Mouse (Mus musculus): ENCODE measurements around the gene Klhl36. TPM values are rescaled to one million over a fixed set of nuclear protein-coding genes. Genes with fewer than 3 reads are reported as not detected.

Klhl36 gene
- polyA plus RNA-seq, 1 experiment from 2014 or later = 5.1 TPM

DNA sequence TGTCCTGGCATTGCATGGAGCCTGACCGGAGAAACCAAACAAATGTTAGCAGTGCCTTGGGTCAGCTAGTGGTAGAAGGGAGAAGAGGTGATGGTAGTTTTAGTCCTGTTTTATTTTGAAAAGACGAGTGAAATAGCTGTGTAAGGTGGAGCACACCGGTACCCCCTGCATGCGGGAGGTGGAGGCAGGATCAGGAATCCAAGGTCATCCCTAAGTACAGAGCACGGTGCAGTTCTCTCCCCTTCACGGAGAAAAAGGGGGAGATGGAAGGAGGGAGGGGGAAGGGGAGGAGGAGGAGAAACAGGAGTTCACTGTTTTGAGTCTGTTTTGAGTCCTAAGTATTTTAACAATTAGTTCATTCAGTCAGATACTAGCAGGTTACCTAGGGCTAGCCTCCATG is 50.6 kb downstream of the Klhl36 start:
- H3K9me3 ChIP-seq (replicated peaks) = no peaks in the 10 kb centered on the region
- 47% methylated on average over 6 of the region's 6 CpGs for WGBS (ENCODE audit: insufficient replicate concordance)
- no peaks in the 10 kb centered on the region for H3K36me3 ChIP-seq
- no peak for ATAC-seq (ENCODE audit: low read depth)
- peak overlapping the region; percentile 99 for H3K27ac ChIP-seq
- H3K9ac ChIP-seq = peak overlapping the region; percentile 99
- no peaks in the 10 kb centered on the region for H3K27me3 ChIP-seq
- H3K4me1 ChIP-seq (replicated peaks) = peaks cover 84% of the 10 kb centered on the region
- H3K4me3 ChIP-seq (replicated peaks) = peak overlapping the region; percentile 92
- peak overlapping the region; percentile 92 for H3K4me2 ChIP-seq
- no peak for DNase-seq

DNA sequence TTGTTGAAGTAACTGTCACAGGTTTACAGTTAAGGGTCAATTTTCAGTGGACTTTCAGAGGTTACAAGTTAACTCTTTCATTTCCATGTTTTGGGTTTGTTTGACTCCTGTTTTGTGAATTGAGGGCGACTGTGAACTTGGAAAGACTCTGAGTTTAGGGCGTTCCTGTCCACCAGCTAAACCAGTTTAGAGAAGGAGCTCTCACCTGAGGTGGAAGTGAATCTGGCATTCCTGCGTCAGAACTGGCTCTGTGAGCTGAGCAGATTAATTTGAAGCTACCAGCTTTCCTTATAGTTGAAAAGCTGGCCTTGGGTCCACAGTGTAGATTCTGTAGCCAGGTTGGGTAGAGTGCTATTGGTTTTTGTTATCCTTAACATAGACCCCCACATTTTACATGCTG is 51.1 kb downstream of the Klhl36 start:
- ATAC-seq (ENCODE audit: low read depth) (no peak), DNase-seq (no peak)
- H3K9me3 ChIP-seq (replicated peaks) = no peaks in the 10 kb centered on the region
- peak overlapping the region; percentile 92 for H3K4me2 ChIP-seq
- H3K27ac ChIP-seq = peak overlapping the region; percentile 99
- peak overlapping the region; percentile 99 for H3K9ac ChIP-seq
- 59% methylated on average over 3 of the region's 3 CpGs for WGBS (ENCODE audit: insufficient replicate concordance)
- H3K4me3 ChIP-seq (replicated peaks) = peak overlapping the region; percentile 92
- H3K36me3 ChIP-seq = no peaks in the 10 kb centered on the region
- H3K27me3 ChIP-seq = no peaks in the 10 kb centered on the region
- H3K4me1 ChIP-seq (replicated peaks) = peaks cover 84% of the 10 kb centered on the region

- ATAC-seq (ENCODE audit: low read depth) (no peak), DNase-seq (no peak)
- Histone ChIP-seq H3K9ac (peak overlapping the region; percentile 99), H3K4me1 (replicated peaks) (peaks cover 83% of the 10 kb centered on the region), H3K4me3 (replicated peaks) (peak overlapping the region; percentile 92), H3K4me2 (peak overlapping the region; percentile 92), H3K27me3 (no peaks in the 10 kb centered on the region), H3K36me3 (peaks cover 7% of the 10 kb centered on the region; the same call in 1 of the 2 replicates), H3K27ac (peak overlapping the region; percentile 99), H3K9me3 (replicated peaks) (no peaks in the 10 kb centered on the region)
- WGBS (ENCODE audit: insufficient replicate concordance) = 12% methylated on average over 2 of the region's 2 CpGs
These were observed 52.1 kb downstream of the Klhl36 start for GRCm38 (mm10) chr8:119914161-119914560.

GRCm38 (mm10) chr8:119915298-119915697 is 53.2 kb downstream of the Klhl36 start:
- H3K4me1 ChIP-seq (replicated peaks) = peaks cover 85% of the 10 kb centered on the region
- H3K4me3 ChIP-seq (replicated peaks) = peak overlapping the region; percentile 57
- H3K9ac ChIP-seq = peak overlapping the region; percentile 99
- no peak for DNase-seq
- no peaks in the 10 kb centered on the region for H3K9me3 ChIP-seq (replicated peaks)
- WGBS (ENCODE audit: insufficient replicate concordance) = 67% methylated on average over 4 of the region's 4 CpGs
- no peak for ATAC-seq (ENCODE audit: low read depth)
- no peaks in the 10 kb centered on the region for H3K27me3 ChIP-seq
- peak overlapping the region; percentile 92 for H3K4me2 ChIP-seq
- H3K36me3 ChIP-seq = peaks cover 10% of the 10 kb centered on the region; the same call in 1 of the 2 replicates
- peak overlapping the region; percentile 99 for H3K27ac ChIP-seq

GRCm38 (mm10) chr8:119916237-119916892 is 54.3 kb downstream of the Klhl36 start:
- ATAC-seq (ENCODE audit: low read depth) (no peak), DNase-seq (no peak)
- H3K4me1 ChIP-seq (replicated peaks) = peaks cover 95% of the 10 kb centered on the region
- H3K27ac ChIP-seq = peak overlapping the region; percentile 99
- H3K4me3 ChIP-seq (replicated peaks) = peak overlapping the region; percentile 57
- no peaks in the 10 kb centered on the region for H3K9me3 ChIP-seq (replicated peaks)
- H3K4me2 ChIP-seq = peak overlapping the region; percentile 92
- H3K27me3 ChIP-seq = no peaks in the 10 kb centered on the region
- H3K36me3 ChIP-seq = peaks cover 10% of the 10 kb centered on the region; the same call in 1 of the 2 replicates
- peak overlapping the region; percentile 75 for H3K9ac ChIP-seq
- 62% methylated on average over 16 of the region's 16 CpGs for WGBS (ENCODE audit: insufficient replicate concordance)

DNA sequence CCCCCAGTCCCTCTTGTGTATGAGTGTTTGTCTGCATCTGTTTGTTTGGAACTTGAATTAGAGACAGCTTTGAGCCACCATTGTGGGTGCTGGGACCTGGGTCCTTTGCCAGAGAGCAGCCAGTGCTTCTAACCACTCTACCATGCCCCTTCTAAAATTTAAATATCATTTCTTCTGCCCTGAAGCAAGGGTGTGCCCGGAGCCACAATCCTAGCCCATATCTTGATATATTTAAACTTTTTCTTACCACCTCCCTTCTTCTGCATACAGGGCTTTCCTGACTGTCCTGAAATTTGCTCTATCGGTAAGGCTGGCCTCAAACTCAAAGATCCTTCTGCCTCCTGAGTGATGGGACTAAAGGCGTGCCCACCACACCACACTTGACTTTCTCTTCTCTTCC is 55.3 kb downstream of the Klhl36 start:
- H3K9ac ChIP-seq = peak overlapping the region; percentile 75
- H3K27me3 ChIP-seq = no peaks in the 10 kb centered on the region
- H3K9me3 ChIP-seq (replicated peaks) = no peaks in the 10 kb centered on the region
- H3K4me1 ChIP-seq (replicated peaks) = peaks cover 99% of the 10 kb centered on the region
- H3K27ac ChIP-seq = peak overlapping the region; percentile 99
- peaks cover 10% of the 10 kb centered on the region; the same call in 1 of the 2 replicates for H3K36me3 ChIP-seq
- WGBS (ENCODE audit: insufficient replicate concordance) = 39% methylated on average over 3 of the region's 3 CpGs
- ATAC-seq (ENCODE audit: low read depth) = peak; percentile 14
- H3K4me3 ChIP-seq (replicated peaks) = peak overlapping the region; percentile 57
- DNase-seq = no peak
- peak overlapping the region; percentile 92 for H3K4me2 ChIP-seq

DNA sequence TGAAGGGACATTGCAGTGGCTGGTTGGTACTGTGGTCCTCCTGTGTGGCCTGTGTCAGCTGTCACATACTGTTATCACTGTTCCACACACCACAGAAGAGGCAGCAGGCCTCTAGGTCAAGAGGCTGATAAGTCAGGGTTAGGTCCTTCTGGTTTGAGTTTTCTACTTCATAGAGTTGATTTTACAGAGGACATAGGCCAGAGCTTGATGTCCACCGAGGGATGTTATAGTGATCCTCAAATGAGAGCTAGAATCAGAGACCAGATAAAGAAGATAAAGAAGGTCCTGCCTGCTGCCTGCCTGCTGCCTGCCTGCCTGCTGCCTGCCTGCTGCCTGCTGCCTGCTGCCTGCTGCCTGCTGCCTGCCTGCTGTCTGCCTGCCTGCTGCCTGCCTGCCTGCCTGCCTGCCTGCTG is 56.1 kb downstream of the Klhl36 start:
- Histone ChIP-seq H3K4me2 (peak overlapping the region; percentile 92), H3K36me3 (peaks cover 10% of the 10 kb centered on the region; the same call in 1 of the 2 replicates), H3K27me3 (no peaks in the 10 kb centered on the region), H3K4me3 (replicated peaks) (peak overlapping the region; percentile 57), H3K4me1 (replicated peaks) (peaks cover 96% of the 10 kb centered on the region), H3K9ac (peak overlapping the region; percentile 75), H3K9me3 (replicated peaks) (no peaks in the 10 kb centered on the region), H3K27ac (peak overlapping the region; percentile 99)
- ATAC-seq (ENCODE audit: low read depth) (peak; percentile 98), DNase-seq (peak; percentile 76)
- WGBS (ENCODE audit: insufficient replicate concordance) = 13% methylated on average over 1 of the region's 1 CpGs

- H3K36me3 ChIP-seq = peaks cover 16% of the 10 kb centered on the region
- H3K9me3 ChIP-seq (replicated peaks) = no peaks in the 10 kb centered on the region
- no peak overlapping the region for H3K4me2 ChIP-seq
- ATAC-seq (ENCODE audit: low read depth) = no peak
- no peak overlapping the region for H3K4me3 ChIP-seq (replicated peaks)
- H3K9ac ChIP-seq = no peak overlapping the region
- H3K4me1 ChIP-seq (replicated peaks) = peaks cover 93% of the 10 kb centered on the region
- H3K27ac ChIP-seq = peak overlapping the region; percentile 7; the same call in 1 of the 2 replicates
- WGBS (ENCODE audit: insufficient replicate concordance) = 87% methylated on average over 5 of the region's 5 CpGs
- H3K27me3 ChIP-seq = no peaks in the 10 kb centered on the region
- DNase-seq = no peak
These were observed 61.2 kb downstream of the Klhl36 start for GRCm38 (mm10) chr8:119923259-119923658.

DNA sequence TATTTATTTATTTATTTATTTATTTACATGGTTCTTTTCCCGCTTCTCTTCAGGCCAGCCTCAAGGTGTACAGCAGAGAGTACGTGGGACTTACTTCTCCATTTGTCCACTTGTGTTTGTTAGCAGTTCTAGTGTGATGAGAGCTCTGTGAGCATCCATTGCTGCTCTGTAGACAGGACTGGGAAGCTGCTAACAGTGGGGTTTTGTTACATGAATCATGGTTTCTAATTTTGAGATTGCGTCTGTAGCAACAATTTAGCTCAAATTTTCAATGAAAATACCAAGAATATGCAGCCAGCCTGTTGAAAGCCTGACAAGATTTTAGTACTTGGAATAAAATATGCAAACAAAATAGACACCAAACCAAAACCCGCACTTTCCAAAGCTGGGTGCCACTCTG is 63.4 kb downstream of the Klhl36 start:
- Histone ChIP-seq H3K9ac (no peak overlapping the region), H3K4me1 (replicated peaks) (peaks cover 91% of the 10 kb centered on the region), H3K36me3 (peaks cover 14% of the 10 kb centered on the region), H3K4me3 (replicated peaks) (no peak overlapping the region), H3K9me3 (replicated peaks) (no peaks in the 10 kb centered on the region), H3K4me2 (no peak overlapping the region), H3K27ac (peak overlapping the region; percentile 54; the same call in 1 of the 2 replicates), H3K27me3 (no peaks in the 10 kb centered on the region)
- DNase-seq (no peak), ATAC-seq (ENCODE audit: low read depth) (no peak)
- WGBS (ENCODE audit: insufficient replicate concordance) = 84% methylated on average over 4 of the region's 4 CpGs

GRCm38 (mm10) chr8:119926474-119926873 is 64.4 kb downstream of the Klhl36 start:
- H3K9me3 ChIP-seq (replicated peaks) = no peaks in the 10 kb centered on the region
- WGBS (ENCODE audit: insufficient replicate concordance) = 33% methylated on average over 2 of the region's 2 CpGs
- H3K27ac ChIP-seq = 0 out of 2 replicates have a peak overlapping the region, but pooled peaks have one; percentile 37
- H3K27me3 ChIP-seq = no peaks in the 10 kb centered on the region
- no peak for DNase-seq
- H3K4me2 ChIP-seq = no peak overlapping the region
- peaks cover 88% of the 10 kb centered on the region for H3K4me1 ChIP-seq (replicated peaks)
- H3K4me3 ChIP-seq (replicated peaks) = no peak overlapping the region
- ATAC-seq (ENCODE audit: low read depth) = peak; percentile 39; the same call in 1 of the 2 replicates
- H3K36me3 ChIP-seq = peaks cover 14% of the 10 kb centered on the region
- H3K9ac ChIP-seq = no peak overlapping the region

Data from liver, embryonic 13.5 days (tissue).